Mouse (Mus musculus) kidney, postnatal 0 days (tissue): Measurements from ENCODE around the gene Xrcc1. TPM values are rescaled to one million over a fixed set of nuclear protein-coding genes. Genes with fewer than 3 reads are reported as not detected.
A peak's percentile ranks its signal among the peaks of the same experiment; 100 is the strongest.

Experiments
- ATAC-seq: fragments of 200-750 bp; cut with Nextera tagmentation; replicated peaks from 2 replicates; pipeline ENCODE4 v1.8.0; 2017; ENCODE audit warnings: low read depth, moderate number of reproducible peaks, moderate TSS enrichment, moderate library complexity; ENCODE audit not compliant: low FRiP score
- DNase-seq: peaks from one replicate; pipeline ENCODE4 v3.0.0-alpha.2; 2016; ENCODE audit warnings: low spot score
- H3K27ac ChIP-seq: fragments of 300-500 bp; sonication (generic); 2 replicates; pipeline ENCODE4 v1.5.1; 2014; ENCODE audit warnings: mild to moderate bottlenecking
- H3K27me3 ChIP-seq: fragments of 300-500 bp; sonication (generic); 2 replicates; pipeline ENCODE4 v1.6.1; 2014; ENCODE audit warnings: low read length, mixed read lengths; ENCODE audit not compliant: insufficient read depth
- H3K36me3 ChIP-seq: fragments of 300-500 bp; sonication (generic); 2 replicates; pipeline ENCODE4 v1.6.1; 2014; ENCODE audit warnings: low read length, mixed read lengths; ENCODE audit not compliant: insufficient read depth
- H3K4me1 ChIP-seq: fragments of 300-500 bp; sonication (generic); replicated peaks from 2 replicates; pipeline ENCODE4 v1.6.1; 2014; ENCODE audit warnings: antibody characterized with exemption, low read length, mixed read lengths; ENCODE audit not compliant: insufficient read depth
- H3K4me2 ChIP-seq: fragments of 300-500 bp; sonication (generic); 2 replicates; pipeline ENCODE4 v1.6.1; 2014; ENCODE audit warnings: mild to moderate bottlenecking, low read length, moderate library complexity, mixed read lengths
- H3K4me3 ChIP-seq: fragments of 300-500 bp; sonication (generic); replicated peaks from 2 replicates; pipeline ENCODE4 v1.5.1; 2014; ENCODE audit warnings: low read depth, low read length
- H3K9ac ChIP-seq: fragments of 300-500 bp; sonication (generic); 2 replicates; pipeline ENCODE4 v1.6.1; 2014; ENCODE audit warnings: low read depth, low read length
- H3K9me3 ChIP-seq: fragments of 300-500 bp; sonication (generic); replicated peaks from 2 replicates; pipeline ENCODE4 v1.6.1; 2016; ENCODE audit warnings: low read length, inconsistent platforms, mixed read lengths
- CTCF ChIP-seq: IDR thresholded peaks from 2 replicates; pipeline ENCODE4 v1.5.1; 2016; ENCODE audit warnings: antibody characterized with exemption, low read depth, mild to moderate bottlenecking, moderate library complexity
- WGBS: fragments of 180-500 bp; shearing (Covaris S2); extraction: QIAGEN DNeasy Blood & Tissue Kit; methylation state at CpG from one replicate; pipeline ENCODE4 v1.1.7; 2014; 5-methylcytosine and 5-hydroxymethylcytosine counted together
- polyA plus RNA-seq: library from polyadenylated mRNA; unstranded; fragments of >200 nt; fragmentation: Nextera tagmentation; extraction: Ambion mirVana; gene quantifications from 2 replicates; pipeline ENCODE4 v1.2.1, GENCODE M21; 2015

Xrcc1 gene
- polyA plus RNA-seq, 1 experiment from 2014 or later = 58.4 TPM

GRCm38 (mm10) chr7:24619671-24620397, 73.7 kb downstream of the Xrcc1 start:
- Histone ChIP-seq H3K27me3 (no peaks in the 10 kb centered on the region), H3K9me3 (no peaks in the 10 kb centered on the region), H3K4me1 (no peaks in the 10 kb centered on the region), H3K36me3 (no peaks in the 10 kb centered on the region), H3K4me2 (no peak overlapping the region), H3K4me3 (no peak overlapping the region), H3K9ac (no peak overlapping the region), H3K27ac (no peak overlapping the region)
- 63% methylated on average over 13 of the region's 13 CpGs for WGBS
- TF ChIP-seq CTCF = peak; percentile 30; the same call in 1 of the 2 replicates
- no peak for ATAC-seq
- no peak for DNase-seq

- DNase-seq (no peak), ATAC-seq (no peak)
- WGBS = 87% methylated on average over 3 of the region's 3 CpGs
- Histone ChIP-seq H3K9me3 (no peaks in the 10 kb centered on the region), H3K4me3 (no peak overlapping the region), H3K36me3 (no peaks in the 10 kb centered on the region), H3K4me1 (no peaks in the 10 kb centered on the region), H3K9ac (no peak overlapping the region), H3K27me3 (no peaks in the 10 kb centered on the region), H3K4me2 (no peak overlapping the region), H3K27ac (no peak overlapping the region)
- TF ChIP-seq CTCF = peak; percentile 50; the same call in 1 of the 2 replicates
Observed at GRCm38 (mm10) chr7:24621193-24621592, 75.1 kb downstream of the Xrcc1 start.

- 79% methylated on average over 6 of the region's 6 CpGs for WGBS
- no peaks in the 10 kb centered on the region for H3K27me3 ChIP-seq
- no peak overlapping the region for H3K4me2 ChIP-seq
- no peak overlapping the region for H3K27ac ChIP-seq
- no peak overlapping the region for H3K4me3 ChIP-seq
- H3K36me3 ChIP-seq = no peaks in the 10 kb centered on the region
- no peak overlapping the region for H3K9ac ChIP-seq
- ATAC-seq = no peak
- H3K4me1 ChIP-seq = no peaks in the 10 kb centered on the region
- H3K9me3 ChIP-seq = no peaks in the 10 kb centered on the region
- TF ChIP-seq CTCF = 0 out of 2 replicates have a peak, but pooled peaks have one; percentile 9
- DNase-seq = no peak
Observed at GRCm38 (mm10) chr7:24622967-24623366, 76.9 kb downstream of the Xrcc1 start.

Other genes starting within 250 kb of the Xrcc1 start
- 22.9 and 24.6 TPM in 2 replicates for gene Zfp61, start 245.1 kb upstream of the Xrcc1 start, polyA plus RNA-seq
- gene Zfp94, start 229.6 kb upstream of the Xrcc1 start, polyA plus RNA-seq = 9.8 and 10.0 TPM in 2 replicates
- gene Tescl, start 212.4 kb upstream of the Xrcc1 start, polyA plus RNA-seq = 0.27 and 0.45 TPM in 2 replicates
- gene Lypd5, start 197.1 kb upstream of the Xrcc1 start, polyA plus RNA-seq = not detected in 2 replicates
- gene Kcnn4, start 176.0 kb upstream of the Xrcc1 start, polyA plus RNA-seq = 8.0 and 9.6 TPM in 2 replicates
- gene Smg9, start 146.7 kb upstream of the Xrcc1 start, polyA plus RNA-seq = 20.6 and 20.8 TPM in 2 replicates
- not detected in 2 replicates for gene Irgc1, start 94.0 kb upstream of the Xrcc1 start, polyA plus RNA-seq
- 11.5 and 15.9 TPM in 2 replicates for gene Plaur, start 83.8 kb upstream of the Xrcc1 start, polyA plus RNA-seq
- 7.1 and 8.2 TPM in 2 replicates for gene Cadm4, start 64.3 kb upstream of the Xrcc1 start, polyA plus RNA-seq
- 40.2 and 41.4 TPM in 2 replicates for gene Zfp428, start 39.3 kb upstream of the Xrcc1 start, polyA plus RNA-seq
- 0.06 and 0.12 TPM in 2 replicates for gene AC161166.1, start 33.8 kb upstream of the Xrcc1 start, polyA plus RNA-seq
- gene Irgq, start 15.6 kb upstream of the Xrcc1 start, polyA plus RNA-seq = 5.4 and 6.0 TPM in 2 replicates
- 0.50 and 0.55 TPM in 2 replicates for gene Pinlyp, start 171 bp upstream of the Xrcc1 start, polyA plus RNA-seq
- 43.7 and 43.8 TPM in 2 replicates for gene Ethe1, start 41.3 kb downstream of the Xrcc1 start, polyA plus RNA-seq
- 4.0 and 4.3 TPM in 2 replicates for gene Zfp575, start 41.4 kb downstream of the Xrcc1 start, polyA plus RNA-seq
- gene Phldb3, start 64.5 kb downstream of the Xrcc1 start, polyA plus RNA-seq = 0.11 and 0.20 TPM in 2 replicates
- gene Lypd3, start 90.3 kb downstream of the Xrcc1 start, polyA plus RNA-seq = 0.68 and 0.88 TPM in 2 replicates
- gene Tex101, start 130.4 kb downstream of the Xrcc1 start, polyA plus RNA-seq = not detected in 2 replicates
- not detected in 2 replicates for gene BC049730, start 163.0 kb downstream of the Xrcc1 start, polyA plus RNA-seq
- not detected in 2 replicates for gene Gm4763, start 180.6 kb downstream of the Xrcc1 start, polyA plus RNA-seq
- gene Cd177, start 214.0 kb downstream of the Xrcc1 start, polyA plus RNA-seq = 0.05 and 0.36 TPM in 2 replicates
- 0.11 and 0.22 TPM in 2 replicates for gene Ceacam10, start 230.9 kb downstream of the Xrcc1 start, polyA plus RNA-seq